Mouse (Mus musculus) kidney, adult 2 months (tissue): Measurements from ENCODE around the gene Hist1h3d.

Experiments used
- CTCF ChIP-seq: fragments of 200-500 bp; conservative IDR thresholded peaks from 2 replicates; pipeline ENCODE4 v1.5.1; 2011; ENCODE audit warnings: low read depth, mild to moderate bottlenecking, control low read depth, low read length, moderate library complexity, mixed read lengths; ENCODE audit not compliant: insufficient read depth, insufficient read length
- POLR2A ChIP-seq: fragments of 200-500 bp; IDR thresholded peaks from one replicate; pipeline ENCODE4 v1.6.1; 2011; ENCODE audit warnings: low read depth, low read length, control low read depth

DNA sequence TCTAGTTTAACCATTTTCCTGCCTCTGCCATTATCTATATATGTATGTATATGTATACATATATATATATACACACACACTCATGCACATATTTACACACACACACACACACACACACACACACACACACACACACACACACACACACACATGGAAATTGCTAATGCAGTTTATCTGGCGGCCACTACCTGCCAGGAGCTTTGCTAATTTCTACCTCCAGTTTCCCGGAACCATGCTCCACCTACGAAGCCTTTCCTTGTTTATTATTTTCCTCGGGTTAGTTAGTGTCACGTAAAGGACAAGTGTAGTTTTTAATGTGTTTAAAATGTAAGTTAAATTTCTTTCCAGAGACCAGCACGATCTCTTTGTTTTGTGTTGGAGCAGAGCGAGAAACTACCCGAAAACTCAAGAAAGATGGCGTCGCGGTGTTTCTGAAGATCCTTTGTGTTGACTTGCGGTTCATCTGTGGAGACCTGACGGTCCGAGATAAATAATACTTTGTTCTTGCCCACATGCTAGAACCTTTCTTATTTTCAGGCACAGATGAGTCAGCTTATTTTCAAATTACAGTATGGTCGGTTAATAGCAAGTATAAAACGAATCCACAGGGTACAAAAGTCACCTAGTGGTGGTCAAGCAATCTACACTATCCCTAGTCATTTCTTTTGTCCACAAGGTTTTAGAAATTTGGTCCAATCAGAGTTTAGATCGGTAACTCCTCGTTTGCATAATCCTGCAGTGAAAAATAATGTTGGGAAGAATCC is 12.7 kb upstream of the Hist1h3d start:
- TF ChIP-seq CTCF, result no peak
- TF ChIP-seq POLR2A, result no peak
